Mouse (Mus musculus) MEL (cell line): ENCODE measurements around the gene Pawr. TPM values are rescaled to one million over a fixed set of nuclear protein-coding genes. Genes with fewer than 3 reads are reported as not detected.

Experiments
- DNase-seq: peaks from one replicate; pipeline ENCODE4 v3.0.0; 2011; ENCODE audit warnings: low read depth, low spot score
- H3K27ac ChIP-seq: 2 replicates; pipeline ENCODE4 v1.5.1; 2012; ENCODE audit warnings: low read depth, mild to moderate bottlenecking, control low read depth, low read length, moderate library complexity; ENCODE audit not compliant: control insufficient read depth
- H3K27me3 ChIP-seq, 2 experiments: fragments of 150-350 bp in 1 of 2; sonication (generic) in 1 of 2; 2 replicates each; pipeline ENCODE4 v1.6.1; 2012; ENCODE audit warnings: low read length in 2 of 2, mild to moderate bottlenecking in 2 of 2, improper control_type of control experiment in 1 of 2, moderate library complexity in 1 of 2; ENCODE audit not compliant: insufficient read depth in 2 of 2, control insufficient read depth in 1 of 2
- H3K36me3 ChIP-seq, 2 experiments: 2 replicates each; pipeline ENCODE4 v1.6.1; 2012 to 2014; ENCODE audit warnings: low read length in 2 of 2, improper control_type of control experiment in 1 of 2, inconsistent platforms in 1 of 2, mild to moderate bottlenecking in 1 of 2; ENCODE audit not compliant: insufficient read depth in 2 of 2, control insufficient read depth in 1 of 2
- H3K4me1 ChIP-seq, 2 experiments: fragments of 150-350 bp in 1 of 2; sonication (generic) in 1 of 2; 2 replicates each; pipeline ENCODE4 v1.6.1; 2012; ENCODE audit warnings: low read length in 2 of 2, improper control_type of control experiment in 1 of 2, mild to moderate bottlenecking in 1 of 2; ENCODE audit not compliant: insufficient read depth in 2 of 2, control insufficient read depth in 1 of 2
- H3K4me3 ChIP-seq, 2 experiments: fragments of 150-350 bp in 1 of 2; sonication (generic) in 1 of 2; 2 replicates each; pipeline ENCODE4 v1.5.1; 2012; ENCODE audit warnings: low read depth in 2 of 2, low read length in 2 of 2, mild to moderate bottlenecking in 2 of 2, moderate library complexity in 2 of 2, control low read depth in 1 of 2, improper control_type of control experiment in 1 of 2; ENCODE audit not compliant: control insufficient read depth in 1 of 2, insufficient read depth in 1 of 2
- H3K79me2 ChIP-seq: 2 replicates; pipeline ENCODE4 v1.6.1; 2012; ENCODE audit warnings: mild to moderate bottlenecking, low read length, moderate library complexity; ENCODE audit not compliant: control insufficient read depth, poor library complexity, insufficient read depth
- H3K9ac ChIP-seq: 2 replicates; pipeline ENCODE4 v1.6.1; 2012; ENCODE audit warnings: low read depth, mild to moderate bottlenecking, control low read depth, low read length, moderate library complexity; ENCODE audit not compliant: control insufficient read depth, poor library complexity, severe bottlenecking
- H3K9me3 ChIP-seq: fragments of 150-350 bp; sonication (generic); replicated peaks from 2 replicates; pipeline ENCODE4 v1.6.1; 2012; ENCODE audit warnings: mild to moderate bottlenecking, low read length, improper control_type of control experiment, moderate library complexity; ENCODE audit not compliant: insufficient read depth
- BHLHE40 ChIP-seq: IDR thresholded peaks from 2 replicates; pipeline ENCODE4 v1.6.1; 2012; ENCODE audit warnings: low read depth, mild to moderate bottlenecking, inconsistent platforms, low read length, improper control_type of control experiment, borderline replicate concordance
- CHD2 ChIP-seq: IDR thresholded peaks from 2 replicates; pipeline ENCODE4 v1.6.1; 2011; ENCODE audit warnings: low read length, improper control_type of control experiment
- EP300 ChIP-seq, 2 experiments: IDR thresholded peaks; 2 replicates each; pipeline ENCODE4 v1.6.1; 2011; ENCODE audit warnings: improper control_type of control experiment in 2 of 2, low read length in 2 of 2, low read depth in 1 of 2, mild to moderate bottlenecking in 1 of 2
- GATA1 ChIP-seq: IDR thresholded peaks from 2 replicates; pipeline ENCODE4 v1.6.1; 2011; ENCODE audit warnings: low read depth, low read length, improper control_type of control experiment
- JUND ChIP-seq: IDR thresholded peaks from 2 replicates; pipeline ENCODE4 v1.6.1; 2011; ENCODE audit warnings: low read depth, mild to moderate bottlenecking, improper control_type of control experiment, low read length
- KAT2A ChIP-seq: conservative IDR thresholded peaks from 2 replicates; pipeline ENCODE4 v1.6.1; 2012; ENCODE audit warnings: low read depth, low read length, improper control_type of control experiment, inconsistent platforms
- MAFK ChIP-seq: IDR thresholded peaks from 2 replicates; pipeline ENCODE4 v1.6.1; 2011; ENCODE audit warnings: low read depth, mild to moderate bottlenecking, low read length, improper control_type of control experiment, borderline replicate concordance
- MEF2A ChIP-seq: IDR thresholded peaks from 2 replicates; pipeline ENCODE4 v1.6.1; 2014; ENCODE audit warnings: low read depth, mild to moderate bottlenecking, inconsistent platforms, low read length, improper control_type of control experiment; ENCODE audit not compliant: poor library complexity, insufficient replicate concordance, severe bottlenecking; ENCODE audit errors: extremely low read depth
- MXI1 ChIP-seq: IDR thresholded peaks from 2 replicates; pipeline ENCODE4 v1.6.1; 2011; ENCODE audit warnings: mild to moderate bottlenecking, low read depth, low read length, improper control_type of control experiment
- MYB ChIP-seq: IDR thresholded peaks from 2 replicates; pipeline ENCODE4 v1.6.1; 2011; ENCODE audit warnings: mild to moderate bottlenecking, low read depth, low read length, improper control_type of control experiment
- NRF1 ChIP-seq: IDR thresholded peaks from 2 replicates; pipeline ENCODE4 v1.6.1; 2014; ENCODE audit warnings: low read depth, mild to moderate bottlenecking, inconsistent platforms, low read length, improper control_type of control experiment, moderate library complexity; ENCODE audit not compliant: poor library complexity, insufficient read depth, severe bottlenecking
- POLR2AphosphoS5 ChIP-seq: IDR thresholded peaks from 2 replicates; pipeline ENCODE4 v1.6.1; 2012; ENCODE audit warnings: low read depth, borderline replicate concordance, mild to moderate bottlenecking, inconsistent platforms, low read length, moderate library complexity, mixed read lengths
- TBP ChIP-seq: IDR thresholded peaks from 2 replicates; pipeline ENCODE4 v1.8.0; 2011; ENCODE audit warnings: low read depth, low read length, improper control_type of control experiment
- TCF12 ChIP-seq: IDR thresholded peaks from 2 replicates; pipeline ENCODE4 v1.6.1; 2014; ENCODE audit warnings: low read depth, mild to moderate bottlenecking, inconsistent platforms, low read length, improper control_type of control experiment, moderate library complexity
- UBTF ChIP-seq: IDR thresholded peaks from 2 replicates; pipeline ENCODE4 v1.6.1; 2012; ENCODE audit warnings: low read depth, mild to moderate bottlenecking, inconsistent platforms, low read length, improper control_type of control experiment, moderate library complexity, borderline replicate concordance; ENCODE audit not compliant: insufficient read depth
- USF2 ChIP-seq, 2 experiments: IDR thresholded peaks; 2 replicates each; pipeline ENCODE4 v1.6.1; 2011 to 2012; ENCODE audit warnings: improper control_type of control experiment in 2 of 2, low read length in 2 of 2, borderline replicate concordance in 1 of 2, inconsistent platforms in 1 of 2, low read depth in 1 of 2, mild to moderate bottlenecking in 1 of 2; ENCODE audit not compliant: insufficient read depth in 1 of 2
- ZC3H11A ChIP-seq: IDR thresholded peaks from 2 replicates; pipeline ENCODE4 v1.6.1; 2012; ENCODE audit warnings: low read depth, mild to moderate bottlenecking, inconsistent platforms, low read length, improper control_type of control experiment
- polyA plus RNA-seq, 2 experiments: library from polyadenylated mRNA; stranded (reverse) in 1 of 2; unstranded in 1 of 2; fragments of >175 nt in 1 of 2; fragments of >200 nt in 1 of 2; gene quantifications; 2 replicates each; pipeline versions ENCODE4 v1.2.1 to v1.2.4; 2012; ENCODE audit warnings: low replicate concordance in 2 of 2, low read depth in 1 of 2; ENCODE audit not compliant: insufficient read length in 2 of 2, insufficient read depth in 1 of 2, missing spikeins in 1 of 2
- total RNA-seq: library from RNA; depleted of rRNA; stranded (reverse); fragments of 300-350 nt; gene quantifications from 2 replicates; pipeline ENCODE4 v1.2.3, GENCODE M21; 2012

Gene Pawr
- total and polyA plus RNA-seq, 3 experiments: 20.7 to 29.6 TPM; not detected in 1

DNA sequence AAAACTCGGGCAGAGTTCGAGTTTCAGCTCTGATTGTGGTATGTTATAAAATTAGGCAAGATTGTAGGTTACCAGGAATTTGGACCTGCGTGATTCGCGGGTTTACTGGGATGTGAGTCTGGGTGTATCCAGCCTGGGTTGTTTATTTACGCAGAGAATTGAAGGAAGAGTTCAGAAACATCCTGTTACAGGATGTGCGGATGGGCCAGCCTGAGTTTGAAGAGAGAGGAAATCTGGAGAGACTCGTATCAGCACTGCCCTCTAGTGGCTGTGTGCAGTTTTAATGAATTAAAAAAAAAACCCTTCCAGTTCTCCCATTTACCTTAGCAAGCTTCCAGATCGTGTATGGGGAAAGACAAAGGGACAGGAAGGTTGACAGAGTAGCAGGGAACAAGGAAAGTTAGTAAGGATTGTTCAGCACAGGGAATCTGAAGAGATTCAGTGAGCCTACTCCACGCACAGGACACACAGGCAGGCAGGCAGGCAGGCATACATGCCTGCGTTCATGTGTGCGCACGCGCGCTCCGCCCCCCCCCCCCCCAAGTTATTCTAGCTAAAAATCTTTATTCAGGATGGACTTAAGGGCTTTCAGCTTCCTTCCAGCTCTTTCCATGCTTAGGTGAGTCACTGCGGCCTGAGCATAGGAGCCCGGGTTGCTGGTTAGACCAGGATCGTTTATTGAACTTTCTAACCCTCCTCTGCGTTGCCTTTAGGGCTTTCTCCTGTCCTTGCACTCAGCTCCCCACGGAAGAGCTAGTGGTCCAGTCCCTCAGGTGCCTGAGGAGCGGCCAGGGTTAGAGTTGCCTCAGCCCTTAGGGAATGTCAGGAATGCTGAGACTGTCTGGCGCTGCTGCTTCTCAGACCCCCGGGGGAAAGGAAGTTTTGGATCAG, 114.4 kb downstream of the Pawr start (continued):
- TF ChIP-seq UBTF: no peak

DNA sequence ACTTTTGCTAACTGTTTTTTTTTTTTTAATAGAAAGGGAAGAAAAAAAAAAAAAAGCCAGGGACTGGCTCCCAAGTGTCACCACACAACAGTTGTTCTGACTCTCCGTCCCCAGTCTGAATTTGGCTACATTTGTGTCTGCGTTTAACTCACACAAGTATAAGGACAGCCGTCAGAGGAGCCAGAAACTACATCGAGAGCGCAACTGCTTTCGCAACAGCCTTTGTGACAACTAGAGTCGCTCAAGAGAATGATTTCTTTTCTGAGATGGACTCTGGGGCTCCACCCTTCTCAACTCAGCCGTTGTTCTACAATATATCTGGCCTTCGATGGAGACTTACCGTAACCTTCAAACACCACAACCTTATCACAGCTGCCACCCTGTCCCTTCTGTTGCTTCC, 115.3 kb downstream of the Pawr start:
- no peak overlapping the region for H3K27ac ChIP-seq
- H3K9me3 ChIP-seq: no peaks in the 10 kb centered on the region
- no peaks in the 10 kb centered on the region; a peak in 1 of 4 replicates for H3K27me3 ChIP-seq
- H3K4me3 ChIP-seq: no peak overlapping the region
- H3K4me1 ChIP-seq: peaks cover 0 to 3% of the 10 kb centered on the region in 2 experiments; a peak in 2 of 4 replicates
- H3K36me3 ChIP-seq: peaks cover 0 to 3% of the 10 kb centered on the region in 2 experiments; a peak in 1 of 4 replicates
- no peak overlapping the region for H3K9ac ChIP-seq
- DNase-seq: no peak
- TF ChIP-seq ZC3H11A (no peak), POLR2AphosphoS5 (no peak), TBP (no peak), EP300 (IDR thresholded peaks at IDR 0.05; ENCODE audit: low read depth in 1 of 2, low read length in 2 of 2) (no peak), MYB (no peak), BHLHE40 (no peak), MEF2A (no peak), GATA1 (no peak), NRF1 (no peak), CHD2 (no peak), USF2 (IDR thresholded peaks at IDR 0.05; ENCODE audit: borderline replicate concordance in 1 of 2, insufficient read depth in 1 of 2, low read depth in 1 of 2, low read length in 2 of 2) (no peak), MXI1 (no peak), UBTF (no peak), MAFK (no peak), KAT2A (no peak), JUND (no peak), TCF12 (no peak)
- H3K79me2 ChIP-seq: no peaks in the 10 kb centered on the region
